Mouse (Mus musculus): ENCODE data around the gene Olfr1487. TPM values are rescaled to one million over a fixed set of nuclear protein-coding genes. Genes with fewer than 3 reads are reported as not detected.
"Not testable (repeated sequence)": the region's sequence is repeated elsewhere in the genome, so short reads cannot be mapped to it uniquely, and the experiment has no call there.

Gene Olfr1487
- not detected in 2 replicates for polyA plus RNA-seq (2016; fragmentation: Nextera tagmentation; extraction: Ambion mirVana)

DNA sequence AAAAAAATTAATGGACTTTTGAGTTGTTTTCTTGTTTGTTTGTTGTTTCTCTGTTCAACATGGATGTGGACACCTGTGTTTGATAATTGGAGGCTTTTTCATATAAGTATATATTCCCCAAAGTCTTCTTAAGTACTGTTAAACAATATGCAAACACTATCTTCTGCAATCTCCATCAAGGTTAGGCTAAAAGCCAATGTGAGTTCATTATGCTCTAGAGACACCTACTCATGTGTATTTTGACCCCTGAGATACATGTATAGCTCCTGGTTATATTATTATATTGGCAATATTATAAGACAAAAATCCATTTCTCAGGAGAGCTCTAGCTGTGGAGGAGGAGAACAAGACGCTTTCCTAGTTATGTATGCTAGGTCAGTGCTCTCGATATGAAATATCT, at the start of gene Olfr1487:
TSS of gene Olfr1487 (plus strand) at position 301 of the 400 bp plus-strand sequence.
- ATAC-seq (ENCODE audit: low FRiP score); H3K27ac ChIP-seq; H3K27me3 ChIP-seq; H3K4me2 ChIP-seq (replicated peaks); H3K4me1 ChIP-seq; H3K36me3 ChIP-seq; H3K4me3 ChIP-seq; H3K9ac ChIP-seq: not testable (repeated sequence)
- peaks cover 10% of the 10 kb centered on the region; the same call in 1 of the 2 replicates for H3K9me3 ChIP-seq (replicated peaks)
- WGBS = 94% methylated on average over 2 of the region's 2 CpGs

- Histone ChIP-seq H3K4me1 (no peaks in the 10 kb centered on the region), H3K27ac (no peak within 1 kb of the TSS), H3K4me3 (no peak within 1 kb of the TSS), H3K9ac (no peak within 1 kb of the TSS), H3K27me3 (no peaks in the 10 kb centered on the region), H3K4me2 (replicated peaks) (no peak within 1 kb of the TSS), H3K36me3 (no peaks in the 10 kb centered on the region), H3K9me3 (replicated peaks) (no peaks in the 10 kb centered on the region)
- WGBS = 85% methylated on average over 1 of the region's 1 CpGs
- ATAC-seq (ENCODE audit: low FRiP score) = no peak
Measured at GRCm38 (mm10) chr19:13583211-13583610, 34.0 kb upstream of the Olfr1487 start, which contains the start of gene Olfr1484. Olfr1484 (plus strand) TSS chr19:13583511.

- H3K4me3 ChIP-seq = no peak within 1 kb of the TSS
- H3K9me3 ChIP-seq (replicated peaks) = peaks cover 12% of the 10 kb centered on the region; the same call in 1 of the 2 replicates
- no peaks in the 10 kb centered on the region for H3K27me3 ChIP-seq
- no peaks in the 10 kb centered on the region for H3K4me1 ChIP-seq
- H3K4me2 ChIP-seq (replicated peaks) = no peak within 1 kb of the TSS
- 93% methylated on average over 1 of the region's 1 CpGs for WGBS
- H3K27ac ChIP-seq = no peak within 1 kb of the TSS
- ATAC-seq (ENCODE audit: low FRiP score) = no peak
- H3K9ac ChIP-seq = no peak within 1 kb of the TSS
- no peaks in the 10 kb centered on the region for H3K36me3 ChIP-seq
Measured at GRCm38 (mm10) chr19:13631321-13631720, 14.1 kb downstream of the Olfr1487 start, which contains the start of gene Olfr1489. Olfr1489 (plus strand) TSS chr19:13631621.

DNA sequence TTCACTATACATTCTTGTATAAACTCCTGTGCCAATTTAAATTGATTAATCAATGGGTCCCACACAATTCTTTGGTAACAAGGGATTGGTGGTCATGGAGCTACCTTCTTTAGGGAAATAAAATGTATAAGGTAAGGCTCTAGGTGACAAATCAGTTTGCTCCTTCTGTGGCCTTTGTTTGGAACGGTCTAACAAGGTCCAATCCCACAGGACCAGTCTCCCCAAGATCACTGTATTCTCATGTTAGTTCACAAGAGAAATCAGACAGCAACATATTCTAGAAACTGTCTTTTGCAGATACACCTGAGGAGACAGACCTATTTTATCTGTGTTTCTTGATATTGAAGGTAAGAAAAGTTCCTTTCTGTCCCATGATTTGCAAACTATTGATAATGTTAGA, 33.6 kb downstream of the Olfr1487 start, which contains the start of gene Olfr1490:
TSS of gene Olfr1490 (plus strand) at position 301 of the 400 bp plus-strand sequence.
- no peaks in the 10 kb centered on the region for H3K36me3 ChIP-seq
- H3K9ac ChIP-seq = no peak within 1 kb of the TSS
- H3K27ac ChIP-seq = no peak within 1 kb of the TSS
- no peaks in the 10 kb centered on the region for H3K4me1 ChIP-seq
- H3K4me2 ChIP-seq (replicated peaks) = no peak within 1 kb of the TSS
- peaks cover 4% of the 10 kb centered on the region for H3K9me3 ChIP-seq (replicated peaks)
- H3K4me3 ChIP-seq = no peak within 1 kb of the TSS
- H3K27me3 ChIP-seq = no peaks in the 10 kb centered on the region
- WGBS = 61% methylated on average over 1 of the region's 1 CpGs
- ATAC-seq (ENCODE audit: low FRiP score) = no peak

Small RNA genes within 50 kb of the gene (microRNA-seq; reads per million reads assigned to microRNA genes)
- not detected for gene Gm22323
- not detected for gene Gm23931

Other genes starting within 250 kb of the Olfr1487 start
- not detected in 2 replicates for gene Olfr1469, start 209.5 kb upstream of the Olfr1487 start, polyA plus RNA-seq (2016; fragmentation: Nextera tagmentation; extraction: Ambion mirVana)
- gene Olfr1471, start 174.0 kb upstream of the Olfr1487 start, polyA plus RNA-seq (2016; fragmentation: Nextera tagmentation; extraction: Ambion mirVana) = not detected in 2 replicates
- gene Olfr1472, start 161.3 kb upstream of the Olfr1487 start, polyA plus RNA-seq (2016; fragmentation: Nextera tagmentation; extraction: Ambion mirVana) = not detected in 2 replicates
- not detected in 2 replicates for gene Olfr1474, start 147.8 kb upstream of the Olfr1487 start, polyA plus RNA-seq (2016; fragmentation: Nextera tagmentation; extraction: Ambion mirVana)
- not detected in 2 replicates for gene Olfr1475, start 137.2 kb upstream of the Olfr1487 start, polyA plus RNA-seq (2016; fragmentation: Nextera tagmentation; extraction: Ambion mirVana)
- gene Olfr1477, start 116.8 kb upstream of the Olfr1487 start, polyA plus RNA-seq (2016; fragmentation: Nextera tagmentation; extraction: Ambion mirVana) = not detected in 2 replicates
- not detected in 2 replicates for gene Olfr1480, start 89.5 kb upstream of the Olfr1487 start, polyA plus RNA-seq (2016; fragmentation: Nextera tagmentation; extraction: Ambion mirVana)
- gene Olfr1484, start 33.9 kb upstream of the Olfr1487 start, polyA plus RNA-seq (2016; fragmentation: Nextera tagmentation; extraction: Ambion mirVana) = not detected in 2 replicates
- gene Olfr1489, start 14.2 kb downstream of the Olfr1487 start, polyA plus RNA-seq (2016; fragmentation: Nextera tagmentation; extraction: Ambion mirVana) = not detected in 2 replicates
- not detected in 2 replicates for gene Olfr1490, start 33.7 kb downstream of the Olfr1487 start, polyA plus RNA-seq (2016; fragmentation: Nextera tagmentation; extraction: Ambion mirVana)
- not detected in 2 replicates for gene Olfr1491, start 79.9 kb downstream of the Olfr1487 start, polyA plus RNA-seq (2016; fragmentation: Nextera tagmentation; extraction: Ambion mirVana)
- not detected in 2 replicates for gene Olfr1493-ps1, start 105.9 kb downstream of the Olfr1487 start, polyA plus RNA-seq (2016; fragmentation: Nextera tagmentation; extraction: Ambion mirVana)
- gene Olfr1494, start 122.4 kb downstream of the Olfr1487 start, polyA plus RNA-seq (2016; fragmentation: Nextera tagmentation; extraction: Ambion mirVana) = not detected in 2 replicates
- gene Olfr1495, start 147.2 kb downstream of the Olfr1487 start, polyA plus RNA-seq (2016; fragmentation: Nextera tagmentation; extraction: Ambion mirVana) = not detected in 2 replicates
- gene Olfr1496, start 160.5 kb downstream of the Olfr1487 start, polyA plus RNA-seq (2016; fragmentation: Nextera tagmentation; extraction: Ambion mirVana) = not detected in 2 replicates
- not detected in 2 replicates for gene Olfr1497, start 180.8 kb downstream of the Olfr1487 start, polyA plus RNA-seq (2016; fragmentation: Nextera tagmentation; extraction: Ambion mirVana)
- not detected in 2 replicates for gene Olfr1499, start 202.1 kb downstream of the Olfr1487 start, polyA plus RNA-seq (2016; fragmentation: Nextera tagmentation; extraction: Ambion mirVana)
- not detected in 2 replicates for gene Olfr1500, start 213.1 kb downstream of the Olfr1487 start, polyA plus RNA-seq (2016; fragmentation: Nextera tagmentation; extraction: Ambion mirVana)
- not detected in 2 replicates for gene Olfr1501, start 233.3 kb downstream of the Olfr1487 start, polyA plus RNA-seq (2016; fragmentation: Nextera tagmentation; extraction: Ambion mirVana)
- not detected in 2 replicates for gene Olfr1502, start 244.4 kb downstream of the Olfr1487 start, polyA plus RNA-seq (2016; fragmentation: Nextera tagmentation; extraction: Ambion mirVana)

All from hindbrain, embryonic 12.5 days (tissue).